Mouse (Mus musculus): Measurements from ENCODE around the gene Prss33. TPM values are rescaled to one million over a fixed set of nuclear protein-coding genes. Genes with fewer than 3 reads are reported as not detected.

Prss33 gene
- polyA plus RNA-seq, 1 experiment from 2014 or later, result 0.48 TPM

DNA sequence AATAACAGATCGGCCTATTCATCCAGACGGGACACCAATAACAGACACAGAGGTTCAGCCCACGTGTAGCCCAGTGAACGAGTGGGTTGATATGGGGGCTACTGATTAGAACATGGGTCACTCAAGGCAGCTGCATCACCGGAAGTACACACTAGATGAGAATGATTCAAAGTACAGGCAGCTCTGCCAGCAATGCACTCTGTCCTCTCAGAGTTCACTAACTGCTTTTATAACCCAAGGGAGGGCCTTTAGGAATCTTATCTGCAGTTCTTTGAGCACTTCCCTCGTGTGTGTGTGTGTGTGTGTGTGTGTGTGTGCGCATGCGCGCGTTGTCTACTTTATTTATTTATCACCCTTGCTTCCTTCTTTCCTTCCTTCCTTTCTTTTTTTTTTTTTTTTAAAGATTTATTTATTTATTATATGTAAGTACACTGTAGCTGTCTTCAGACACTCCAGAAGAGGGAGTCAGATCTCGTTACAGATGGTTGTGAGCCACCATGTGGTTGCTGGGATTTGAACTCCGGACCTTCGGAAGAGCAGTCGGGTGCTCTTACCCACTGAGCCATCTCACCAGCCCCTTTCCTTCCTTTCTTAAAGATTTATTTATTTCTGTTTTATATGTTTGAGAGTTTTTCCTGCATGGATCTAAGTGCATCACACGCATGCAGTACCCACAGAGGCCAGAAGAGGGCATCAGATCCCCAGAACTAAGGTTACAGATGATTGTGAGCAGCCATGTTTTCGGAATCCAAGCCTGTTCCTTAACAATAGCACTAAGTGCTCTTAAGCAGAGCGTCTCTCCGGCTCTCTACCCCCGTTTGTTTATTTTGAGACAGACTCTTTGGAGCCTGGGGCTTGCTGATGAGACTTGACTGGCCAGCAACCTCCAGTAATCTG, 15.2 kb upstream of the Prss33 start:
- Histone ChIP-seq H3K27ac (replicated peaks) (no peak overlapping the region), H3K9me3 (no peaks in the 10 kb centered on the region), H3K4me3 (no peak overlapping the region), H3K4me2 (replicated peaks) (no peak overlapping the region), H3K4me1 (no peaks in the 10 kb centered on the region), H3K27me3 (peaks cover 4% of the 10 kb centered on the region; the same call in 1 of the 2 replicates), H3K9ac (replicated peaks) (no peak overlapping the region), H3K36me3 (no peaks in the 10 kb centered on the region)
- 61% methylated on average over 18 of the region's 19 CpGs for WGBS
- ATAC-seq (ENCODE audit: low FRiP score, low read depth), result 0 out of 2 replicates have a peak, but pooled peaks have one; percentile 34

DNA sequence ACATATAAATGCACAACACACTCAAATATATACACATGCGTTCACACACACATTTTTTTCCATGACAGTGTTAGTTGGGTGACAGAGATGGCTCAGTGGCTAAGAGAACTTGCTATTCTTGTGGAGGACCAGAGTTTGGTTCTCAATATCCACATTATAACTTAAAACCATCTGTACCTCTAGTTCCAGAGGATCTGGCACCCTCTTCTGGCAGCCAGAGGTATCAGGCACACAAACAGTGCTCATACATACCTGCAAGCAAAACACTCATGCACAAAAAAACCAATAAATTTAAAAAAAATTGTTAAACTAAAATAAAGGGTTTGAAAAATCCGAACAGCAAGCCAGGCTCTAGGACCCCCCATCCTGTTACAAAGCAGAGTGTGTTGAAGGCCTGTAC, 14.2 kb upstream of the Prss33 start:
- H3K4me2 ChIP-seq (replicated peaks), result no peak overlapping the region
- no peak for ATAC-seq (ENCODE audit: low FRiP score, low read depth)
- H3K36me3 ChIP-seq, result no peaks in the 10 kb centered on the region
- no peak overlapping the region for H3K9ac ChIP-seq (replicated peaks)
- no peaks in the 10 kb centered on the region for H3K4me1 ChIP-seq
- 67% methylated on average over 2 of the region's 2 CpGs for WGBS
- no peak overlapping the region for H3K4me3 ChIP-seq
- H3K27me3 ChIP-seq, result peaks cover 4% of the 10 kb centered on the region; the same call in 1 of the 2 replicates
- no peak overlapping the region for H3K27ac ChIP-seq (replicated peaks)
- no peaks in the 10 kb centered on the region for H3K9me3 ChIP-seq

DNA sequence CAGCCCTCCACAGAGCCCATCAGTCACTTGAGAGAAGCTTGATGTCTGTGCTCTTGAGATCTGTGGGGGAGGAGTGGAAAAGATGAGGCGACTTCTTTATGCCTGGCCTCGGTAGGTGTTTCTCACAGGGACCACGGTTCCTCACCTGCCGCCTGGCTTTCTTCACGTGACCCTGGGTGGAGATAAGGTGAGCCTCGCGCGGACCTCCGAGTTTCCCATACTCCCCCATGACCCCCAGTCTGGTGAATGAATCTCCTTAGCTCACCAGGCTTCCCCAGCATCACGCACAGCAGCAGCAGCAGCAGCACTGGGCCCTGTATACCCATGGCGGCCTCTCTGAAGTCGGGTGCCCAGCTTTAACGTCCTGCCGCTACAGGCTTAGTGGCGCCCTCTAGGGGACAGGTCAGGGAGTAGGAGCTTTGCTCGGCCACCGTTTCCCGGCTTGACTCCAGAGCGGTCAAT, 8.0 kb upstream of the Prss33 start, which contains the start of the genes Prss32 and Prss41:
Prss32 (plus strand) TSS at position 44 of the 462 bp plus-strand sequence.
Prss41 (minus strand) TSS at position 361 of the 462 bp plus-strand sequence.
- H3K27me3 ChIP-seq, result peaks cover 20% of the 10 kb centered on the region; the same call in 1 of the 2 replicates
- no peaks in the 10 kb centered on the region for H3K4me1 ChIP-seq
- no peaks in the 10 kb centered on the region for H3K36me3 ChIP-seq
- H3K27ac ChIP-seq (replicated peaks), result no peak within 1 kb of the TSS
- H3K4me3 ChIP-seq, result peak within 1 kb of the TSS; percentile 19; the same call in 1 of the 2 replicates
- H3K4me2 ChIP-seq (replicated peaks), result peak within 1 kb of the TSS; percentile 38
- H3K9me3 ChIP-seq, result no peaks in the 10 kb centered on the region
- 0 out of 2 replicates have a peak, but pooled peaks have one; percentile 47 for ATAC-seq (ENCODE audit: low FRiP score, low read depth)
- WGBS, result 14% methylated on average over 19 of the region's 19 CpGs
- no peak within 1 kb of the TSS for H3K9ac ChIP-seq (replicated peaks)

DNA sequence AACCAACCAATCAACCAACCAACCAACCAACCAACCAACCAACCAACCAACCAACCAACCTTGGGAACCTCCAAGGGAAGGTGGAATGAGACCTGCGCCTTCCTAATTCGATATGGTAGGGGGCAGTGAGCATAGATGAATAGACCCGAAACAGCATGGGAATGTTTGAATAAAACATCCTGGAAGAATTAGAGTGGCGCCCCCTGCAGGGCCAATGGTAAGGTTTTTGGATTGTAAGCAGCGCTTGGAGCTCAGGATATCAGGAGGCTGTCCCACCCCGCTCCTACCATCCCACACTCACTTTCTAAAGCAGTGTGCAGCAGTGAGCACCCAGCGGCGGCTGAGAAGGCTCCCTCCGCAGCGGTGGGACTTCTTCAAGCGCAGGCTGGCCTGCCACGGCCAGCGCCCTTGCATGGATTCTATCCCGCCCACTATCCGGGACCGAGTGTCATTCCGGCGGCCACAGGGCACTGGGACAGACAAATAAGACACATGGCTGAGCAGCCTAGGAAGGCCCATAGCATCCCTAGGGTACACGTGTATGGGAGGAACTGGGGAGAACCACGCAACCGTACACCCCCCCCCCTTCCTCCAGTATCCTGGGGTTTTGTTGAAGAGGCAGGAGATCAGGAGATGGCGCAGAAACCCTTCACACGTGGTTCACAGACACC, 7.4 kb upstream of the Prss33 start:
- H3K27ac ChIP-seq (replicated peaks), result no peak overlapping the region
- H3K9me3 ChIP-seq, result no peaks in the 10 kb centered on the region
- H3K36me3 ChIP-seq, result no peaks in the 10 kb centered on the region
- peak overlapping the region; percentile 38; the same call in 1 of the 2 replicates for H3K4me2 ChIP-seq (replicated peaks)
- H3K9ac ChIP-seq (replicated peaks), result no peak overlapping the region
- H3K4me1 ChIP-seq, result no peaks in the 10 kb centered on the region
- peaks cover 20% of the 10 kb centered on the region; the same call in 1 of the 2 replicates for H3K27me3 ChIP-seq
- WGBS, result 46% methylated on average over 23 of the region's 23 CpGs
- no peak for ATAC-seq (ENCODE audit: low FRiP score, low read depth)
- no peak overlapping the region for H3K4me3 ChIP-seq

DNA sequence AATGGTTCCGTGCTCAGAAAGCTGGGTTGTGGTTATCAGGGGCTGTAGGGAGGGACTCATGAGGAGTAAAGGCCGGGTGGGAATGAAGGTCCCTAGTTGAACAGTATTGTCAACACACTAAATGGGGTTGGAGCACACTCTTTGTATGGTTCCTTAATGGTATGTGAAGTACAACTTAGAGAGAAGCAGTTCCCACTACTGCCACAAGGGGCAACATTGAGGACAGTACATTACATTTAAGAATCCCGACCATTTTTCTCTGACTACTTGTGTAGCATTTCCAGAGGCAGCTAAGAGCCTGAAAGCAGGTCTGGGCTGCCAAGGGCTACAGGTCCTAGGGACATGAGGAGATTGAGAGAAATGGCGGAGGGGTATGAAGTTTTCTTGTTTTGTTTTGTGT, 5.3 kb upstream of the Prss33 start:
- ATAC-seq (ENCODE audit: low FRiP score, low read depth), result peak; percentile 35; the same call in 1 of the 2 replicates
- no peaks in the 10 kb centered on the region for H3K36me3 ChIP-seq
- H3K27me3 ChIP-seq, result peaks cover 16% of the 10 kb centered on the region; the same call in 1 of the 2 replicates
- H3K27ac ChIP-seq (replicated peaks), result no peak overlapping the region
- H3K4me1 ChIP-seq, result no peaks in the 10 kb centered on the region
- H3K4me3 ChIP-seq, result no peak overlapping the region
- no peaks in the 10 kb centered on the region for H3K9me3 ChIP-seq
- no peak overlapping the region for H3K4me2 ChIP-seq (replicated peaks)
- no peak overlapping the region for H3K9ac ChIP-seq (replicated peaks)
- 29% methylated on average over 4 of the region's 4 CpGs for WGBS

DNA sequence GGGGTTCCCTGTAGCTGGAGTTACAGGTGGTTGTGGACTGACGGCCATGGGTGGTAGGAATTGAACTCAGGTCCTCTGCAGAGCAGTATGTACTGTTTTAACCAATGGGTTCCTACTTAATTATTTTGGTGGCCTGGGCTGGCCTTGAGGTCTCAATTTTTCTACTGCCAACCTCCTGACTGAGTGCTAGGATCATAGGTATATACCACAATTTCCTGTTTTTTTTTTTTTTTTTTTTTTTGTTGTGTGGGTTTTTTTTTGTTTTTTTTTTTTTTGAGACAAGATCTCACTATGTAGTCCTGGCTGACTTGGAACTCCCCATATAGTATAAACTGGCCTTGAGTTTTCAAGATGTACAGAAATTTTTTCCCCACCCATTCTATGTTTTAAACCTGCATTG, 4.7 kb downstream of the Prss33 start:
- H3K4me2 ChIP-seq (replicated peaks), result no peak overlapping the region
- WGBS, result 96% methylated on average over 1 of the region's 1 CpGs
- peaks cover 46% of the 10 kb centered on the region for H3K27me3 ChIP-seq
- ATAC-seq (ENCODE audit: low FRiP score, low read depth), result no peak
- no peaks in the 10 kb centered on the region for H3K9me3 ChIP-seq
- peaks cover 14% of the 10 kb centered on the region for H3K4me1 ChIP-seq
- H3K27ac ChIP-seq (replicated peaks), result no peak overlapping the region
- H3K4me3 ChIP-seq, result no peak overlapping the region
- peaks cover 12% of the 10 kb centered on the region for H3K36me3 ChIP-seq
- H3K9ac ChIP-seq (replicated peaks), result no peak overlapping the region

- Histone ChIP-seq H3K4me2 (replicated peaks) (peak within 1 kb of the TSS; percentile 83), H3K9ac (replicated peaks) (peak within 1 kb of the TSS; percentile 81), H3K27ac (replicated peaks) (peak within 1 kb of the TSS; percentile 95), H3K4me3 (peak within 1 kb of the TSS; percentile 82), H3K9me3 (no peaks in the 10 kb centered on the region), H3K4me1 (peaks cover 14% of the 10 kb centered on the region), H3K36me3 (peaks cover 32% of the 10 kb centered on the region), H3K27me3 (peaks cover 31% of the 10 kb centered on the region)
- ATAC-seq (ENCODE audit: low FRiP score, low read depth), result peak; percentile 96
- WGBS, result under 1% methylated on average over 38 of the region's 42 CpGs
Measured at GRCm38 (mm10) chr17:23829064-23829619, 6.7 kb downstream of the Prss33 start, which contains the start of gene Elob. Gene Elob, minus strand, starts transcription at chr17:23829136.

DNA sequence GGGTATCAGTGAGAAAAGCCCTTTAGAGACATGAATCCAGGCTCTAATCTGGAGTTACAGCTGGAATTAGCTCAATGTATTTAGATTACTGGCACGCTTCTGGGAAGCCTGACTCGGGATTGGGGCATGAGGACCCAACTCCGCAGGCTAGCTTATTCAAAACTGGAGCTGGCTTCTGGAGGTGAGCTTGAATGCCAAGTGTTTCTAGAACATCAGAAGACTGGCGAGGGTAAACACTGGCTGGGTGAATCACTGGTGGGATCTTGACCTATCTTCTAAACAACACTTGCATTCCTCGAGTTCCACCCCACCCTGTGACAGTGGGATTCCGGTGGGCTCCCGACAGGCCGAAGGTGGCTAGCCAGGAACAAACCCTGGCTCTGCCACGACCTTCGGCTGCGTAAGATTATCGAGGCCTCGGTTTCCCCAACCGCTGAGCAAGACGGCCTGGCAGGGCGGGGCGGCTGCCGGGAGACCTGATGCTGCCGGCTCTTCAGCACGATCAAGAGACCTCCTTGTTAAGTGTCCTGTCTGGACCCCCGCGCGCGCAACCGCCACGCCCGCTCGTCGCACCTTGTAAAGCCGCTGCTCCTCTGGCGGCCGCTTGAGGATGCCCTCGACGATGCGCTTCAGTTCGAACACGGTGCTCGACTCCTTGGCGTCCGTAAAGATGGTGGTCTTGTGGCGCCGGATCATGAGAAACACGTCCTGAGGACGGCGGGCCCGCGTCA, 7.4 kb downstream of the Prss33 start:
- Histone ChIP-seq H3K27ac (replicated peaks) (peak overlapping the region; percentile 95), H3K4me3 (peak overlapping the region; percentile 82), H3K27me3 (peaks cover 24% of the 10 kb centered on the region), H3K36me3 (peaks cover 39% of the 10 kb centered on the region), H3K9ac (replicated peaks) (peak overlapping the region; percentile 81), H3K4me2 (replicated peaks) (peak overlapping the region; percentile 83), H3K9me3 (no peaks in the 10 kb centered on the region), H3K4me1 (peaks cover 14% of the 10 kb centered on the region)
- under 1% methylated on average over 47 of the region's 47 CpGs for WGBS
- peak; percentile 77 for ATAC-seq (ENCODE audit: low FRiP score, low read depth)

DNA sequence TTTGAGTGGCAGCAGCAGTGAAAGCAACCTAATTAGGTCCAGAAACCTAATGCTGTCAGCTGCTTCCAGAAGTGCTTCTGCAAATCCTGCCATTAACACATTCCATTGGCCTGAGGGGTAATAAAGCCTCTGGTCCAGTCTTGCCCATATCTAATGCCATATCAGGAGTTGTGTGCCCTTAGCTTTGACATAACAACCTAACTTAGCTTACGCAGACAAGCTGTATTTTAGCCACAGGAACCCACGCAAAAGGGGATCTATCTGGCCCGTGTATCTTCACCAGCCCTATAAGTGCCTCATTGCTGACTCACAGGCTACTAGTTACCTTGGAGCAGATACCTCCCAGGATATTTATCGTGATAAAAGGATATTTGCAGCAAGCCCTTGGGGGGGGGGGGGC, 10.3 kb downstream of the Prss33 start:
- 86% methylated on average over 4 of the region's 4 CpGs for WGBS

DNA sequence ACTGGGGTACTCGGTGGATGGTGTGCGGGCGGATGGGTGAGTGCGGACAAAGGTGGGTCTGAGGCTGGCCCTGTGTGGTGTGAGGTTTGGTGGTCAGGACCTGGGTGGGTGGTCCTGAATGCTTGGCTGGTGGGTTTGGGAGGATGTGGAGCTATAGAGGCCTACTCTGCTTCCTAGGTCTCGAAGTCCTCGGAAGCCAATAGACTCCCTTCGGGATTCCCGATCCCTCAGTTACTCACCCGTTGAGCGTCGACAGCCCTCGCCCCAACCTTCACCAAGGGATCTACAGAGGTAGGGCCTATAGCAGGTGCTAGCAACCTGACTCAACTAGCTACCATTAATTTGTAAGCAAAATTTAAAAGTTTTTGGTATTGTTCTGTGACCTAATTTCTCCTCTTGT, 12.2 kb downstream of the Prss33 start:
- H3K27ac ChIP-seq (replicated peaks), result no peak overlapping the region
- H3K36me3 ChIP-seq, result peaks cover 87% of the 10 kb centered on the region
- no peaks in the 10 kb centered on the region for H3K27me3 ChIP-seq
- no peak overlapping the region for H3K4me3 ChIP-seq
- peaks cover 7% of the 10 kb centered on the region; the same call in 1 of the 2 replicates for H3K9me3 ChIP-seq
- peaks cover 14% of the 10 kb centered on the region for H3K4me1 ChIP-seq
- 96% methylated on average over 12 of the region's 12 CpGs for WGBS
- ATAC-seq (ENCODE audit: low FRiP score, low read depth), result no peak
- no peak overlapping the region for H3K4me2 ChIP-seq (replicated peaks)
- H3K9ac ChIP-seq (replicated peaks), result no peak overlapping the region

More for the DNA sequence above, 10.3 kb downstream of the Prss33 start:
- H3K27ac ChIP-seq (replicated peaks), result no peak overlapping the region
- no peak for ATAC-seq (ENCODE audit: low FRiP score, low read depth)
- peaks cover under 1% of the 10 kb centered on the region; the same call in 1 of the 2 replicates for H3K27me3 ChIP-seq
- no peak overlapping the region for H3K4me2 ChIP-seq (replicated peaks)
- H3K9me3 ChIP-seq, result no peaks in the 10 kb centered on the region
- H3K9ac ChIP-seq (replicated peaks), result no peak overlapping the region
- peaks cover 14% of the 10 kb centered on the region for H3K4me1 ChIP-seq
- peaks cover 67% of the 10 kb centered on the region for H3K36me3 ChIP-seq
- no peak overlapping the region for H3K4me3 ChIP-seq

- H3K36me3 ChIP-seq, result peaks cover 93% of the 10 kb centered on the region
- no peak overlapping the region for H3K4me3 ChIP-seq
- no peak overlapping the region for H3K4me2 ChIP-seq (replicated peaks)
- ATAC-seq (ENCODE audit: low FRiP score, low read depth), result no peak
- 83% methylated on average over 16 of the region's 16 CpGs for WGBS
- H3K4me1 ChIP-seq, result peaks cover 11% of the 10 kb centered on the region
- H3K9ac ChIP-seq (replicated peaks), result no peak overlapping the region
- no peak overlapping the region for H3K27ac ChIP-seq (replicated peaks)
- H3K9me3 ChIP-seq, result peaks cover 13% of the 10 kb centered on the region
- no peaks in the 10 kb centered on the region for H3K27me3 ChIP-seq
Measured at GRCm38 (mm10) chr17:23823018-23823417, 12.8 kb downstream of the Prss33 start.
